Mouse (Mus musculus) midbrain, postnatal 0 days (tissue): Measurements from ENCODE around the gene Ccdc6. TPM values are rescaled to one million over a fixed set of nuclear protein-coding genes. Genes with fewer than 3 reads are reported as not detected.

Experiments
- ATAC-seq: fragments of 200-750 bp; cut with Nextera tagmentation; 2 replicates; pipeline ENCODE4 v1.8.0; 2017; ENCODE audit warnings: moderate number of reproducible peaks, mild to moderate bottlenecking, moderate TSS enrichment, moderate library complexity; ENCODE audit not compliant: low FRiP score
- DNase-seq: peaks from one replicate; pipeline ENCODE4 v3.0.0-alpha.2; 2015; ENCODE audit warnings: low spot score
- H3K27ac ChIP-seq: fragments of 300-500 bp; sonication (generic); 2 replicates; pipeline ENCODE4 v1.5.1; 2014; ENCODE audit warnings: low read depth, mild to moderate bottlenecking, low read length, mixed read lengths
- H3K27me3 ChIP-seq: fragments of 300-500 bp; sonication (generic); 2 replicates; pipeline ENCODE4 v1.6.1; 2014; ENCODE audit warnings: low read length, control low read depth, mixed read lengths; ENCODE audit not compliant: insufficient read depth
- H3K36me3 ChIP-seq: fragments of 300-500 bp; sonication (generic); 2 replicates; pipeline ENCODE4 v1.6.1; 2014; ENCODE audit warnings: low read length, control low read depth, mixed read lengths; ENCODE audit not compliant: insufficient read depth
- H3K4me1 ChIP-seq: fragments of 300-500 bp; sonication (generic); 2 replicates; pipeline ENCODE4 v1.6.1; 2014; ENCODE audit warnings: mild to moderate bottlenecking, control low read depth, antibody characterized with exemption, low read length, mixed read lengths; ENCODE audit not compliant: insufficient read depth
- H3K4me2 ChIP-seq: fragments of 300-500 bp; sonication (generic); 2 replicates; pipeline ENCODE4 v1.6.1; 2014; ENCODE audit warnings: low read depth, mild to moderate bottlenecking, low read length, mixed read lengths; ENCODE audit not compliant: poor library complexity, severe bottlenecking
- H3K4me3 ChIP-seq: fragments of 300-500 bp; sonication (generic); 2 replicates; pipeline ENCODE4 v1.5.1; 2014; ENCODE audit warnings: low read depth, mild to moderate bottlenecking, low read length, moderate library complexity
- H3K9ac ChIP-seq: fragments of 300-500 bp; sonication (generic); replicated peaks from 2 replicates; pipeline ENCODE4 v1.6.1; 2014; ENCODE audit warnings: mild to moderate bottlenecking, low read length, moderate library complexity, mixed read lengths; ENCODE audit not compliant: poor library complexity, severe bottlenecking
- H3K9me3 ChIP-seq: fragments of 300-500 bp; sonication (generic); 2 replicates; pipeline ENCODE4 v1.6.1; 2016; ENCODE audit warnings: low read length, control low read depth
- CTCF ChIP-seq: IDR thresholded peaks from 2 replicates; pipeline ENCODE4 v1.5.1; 2016; ENCODE audit warnings: antibody characterized with exemption, mild to moderate bottlenecking
- WGBS: fragments of 180-500 bp; shearing (Covaris S2); extraction: QIAGEN DNeasy Blood & Tissue Kit; methylation state at CpG from one replicate; pipeline ENCODE4 v1.1.7; 2014; 5-methylcytosine and 5-hydroxymethylcytosine counted together
- polyA plus RNA-seq: library from polyadenylated mRNA; unstranded; fragments of >200 nt; fragmentation: Nextera tagmentation; extraction: Ambion mirVana; gene quantifications from 2 replicates; pipeline ENCODE4 v1.2.1, GENCODE M21; 2015
- total RNA-seq: library from RNA; depleted of rRNA; stranded (reverse); fragments of >200 nt; gene quantifications from 2 replicates; pipeline ENCODE4 v1.2.3, GENCODE M21; 2014

Gene Ccdc6
- total and polyA plus RNA-seq, 2 experiments from 2014 or later = 28.0 to 43.7 TPM

DNA sequence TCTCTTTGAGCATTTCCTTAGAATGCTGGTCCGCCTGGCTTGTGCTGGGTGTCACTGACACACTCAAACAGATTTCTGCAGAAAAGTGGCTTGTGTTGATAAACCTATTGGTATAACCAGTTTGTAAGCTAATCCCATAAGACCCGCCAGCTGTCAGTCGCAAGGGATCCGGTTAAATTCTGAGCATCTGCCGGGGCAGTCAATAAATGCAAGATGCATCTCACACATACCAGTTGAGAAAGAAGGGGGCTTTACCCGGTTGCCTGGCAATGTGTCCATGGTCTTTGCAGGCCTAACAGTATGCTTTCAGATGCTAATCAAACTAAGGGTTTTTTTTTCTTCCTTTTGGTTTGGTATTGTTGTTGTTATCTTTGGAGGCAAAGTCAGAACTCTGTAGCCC lies 42.4 kb downstream of the Ccdc6 start:
- H3K27ac ChIP-seq = peak overlapping the region; percentile 0; the same call in 1 of the 2 replicates
- peaks cover 6% of the 10 kb centered on the region; the same call in 1 of the 2 replicates for H3K4me1 ChIP-seq
- ATAC-seq = no peak
- peaks cover 7% of the 10 kb centered on the region; the same call in 1 of the 2 replicates for H3K36me3 ChIP-seq
- WGBS = 18% methylated on average over 6 of the region's 6 CpGs
- TF ChIP-seq CTCF = no peak
- peak overlapping the region; percentile 12; the same call in 1 of the 2 replicates for H3K4me2 ChIP-seq
- H3K9me3 ChIP-seq = no peaks in the 10 kb centered on the region
- H3K9ac ChIP-seq = no peak overlapping the region
- no peaks in the 10 kb centered on the region for H3K27me3 ChIP-seq
- no peak overlapping the region for H3K4me3 ChIP-seq
- no peak for DNase-seq

DNA sequence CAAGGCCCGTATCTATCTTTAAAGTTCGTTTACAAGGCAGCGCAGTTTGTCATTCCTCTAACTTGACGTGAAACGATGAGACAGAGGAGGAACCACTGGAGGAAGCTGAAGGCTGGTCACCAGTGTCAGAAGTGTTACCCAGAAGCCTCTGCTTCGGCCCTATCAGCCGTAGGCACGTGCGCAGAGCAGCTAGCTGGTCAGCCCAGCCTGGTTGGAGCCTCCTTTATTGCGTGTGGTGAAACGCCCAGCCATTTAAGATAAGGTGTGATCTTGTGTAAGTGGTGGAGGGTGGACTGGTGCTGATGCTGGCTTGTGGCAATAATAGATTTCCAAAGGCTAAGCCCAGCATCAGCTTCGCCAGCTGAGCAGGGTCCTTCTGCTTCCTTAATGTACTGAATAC lies 43.5 kb downstream of the Ccdc6 start:
- Histone ChIP-seq H3K4me3 (no peak overlapping the region), H3K36me3 (peaks cover 11% of the 10 kb centered on the region; the same call in 1 of the 2 replicates), H3K27ac (no peak overlapping the region), H3K4me1 (peaks cover 6% of the 10 kb centered on the region; the same call in 1 of the 2 replicates), H3K27me3 (no peaks in the 10 kb centered on the region), H3K9ac (no peak overlapping the region), H3K9me3 (no peaks in the 10 kb centered on the region), H3K4me2 (no peak overlapping the region)
- TF ChIP-seq CTCF = no peak
- DNase-seq (no peak), ATAC-seq (no peak)
- 92% methylated on average over 12 of the region's 12 CpGs for WGBS

DNA sequence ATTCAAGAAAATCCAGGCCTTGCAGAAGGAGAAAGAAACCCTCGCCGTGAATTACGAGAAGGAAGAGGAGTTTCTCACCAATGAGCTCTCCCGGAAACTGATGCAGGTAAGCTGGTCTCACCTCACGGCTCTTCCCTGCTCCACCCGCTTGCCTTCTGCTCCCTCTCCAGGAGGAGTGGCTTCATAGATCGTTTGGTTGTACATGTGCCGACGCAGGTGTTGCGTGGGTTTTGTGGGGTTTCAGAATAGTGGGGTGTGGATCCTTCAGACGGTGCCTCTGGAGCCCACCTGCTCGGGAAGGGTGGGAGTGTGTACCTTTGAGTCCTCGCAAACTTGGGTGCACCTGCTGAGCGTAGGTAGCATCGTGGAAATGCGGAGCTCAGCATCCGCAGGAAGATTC lies 45.7 kb downstream of the Ccdc6 start:
- DNase-seq (no peak), ATAC-seq (no peak)
- Histone ChIP-seq H3K4me3 (no peak overlapping the region), H3K4me1 (peaks cover 6% of the 10 kb centered on the region; the same call in 1 of the 2 replicates), H3K9me3 (no peaks in the 10 kb centered on the region), H3K36me3 (peaks cover 13% of the 10 kb centered on the region; the same call in 1 of the 2 replicates), H3K27me3 (no peaks in the 10 kb centered on the region), H3K27ac (no peak overlapping the region), H3K4me2 (no peak overlapping the region), H3K9ac (no peak overlapping the region)
- WGBS = 97% methylated on average over 17 of the region's 17 CpGs
- TF ChIP-seq CTCF = no peak

DNA sequence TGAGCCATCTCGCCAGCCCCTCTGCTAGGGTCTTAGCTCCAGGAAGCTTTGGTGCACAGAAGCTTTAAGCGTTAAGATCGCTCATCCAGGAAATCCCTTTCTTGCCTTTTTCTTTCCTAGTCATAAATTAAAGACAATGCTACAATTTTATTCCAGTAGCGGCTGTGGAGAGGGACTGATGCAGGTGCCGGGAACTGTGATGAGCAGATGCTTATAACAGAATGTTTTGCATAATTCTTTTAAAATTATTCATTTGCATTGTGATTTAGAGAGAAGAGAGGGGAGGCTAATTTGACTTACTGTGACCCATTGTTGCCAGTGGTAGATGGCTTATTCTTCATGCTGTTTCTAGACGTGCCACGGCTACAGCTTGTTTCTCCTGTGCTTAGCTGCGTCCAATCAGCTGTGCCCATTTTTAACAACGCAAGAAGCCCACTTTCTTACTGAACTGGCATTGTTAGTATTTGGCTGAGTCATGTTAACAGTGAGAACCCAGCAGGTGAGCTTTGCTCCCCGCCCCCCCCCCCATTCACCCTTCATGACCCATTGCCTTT lies 47.2 kb downstream of the Ccdc6 start:
- Histone ChIP-seq H3K36me3 (peaks cover 13% of the 10 kb centered on the region; the same call in 1 of the 2 replicates), H3K4me2 (no peak overlapping the region), H3K27me3 (no peaks in the 10 kb centered on the region), H3K9me3 (no peaks in the 10 kb centered on the region), H3K4me3 (no peak overlapping the region), H3K27ac (no peak overlapping the region), H3K9ac (no peak overlapping the region), H3K4me1 (0 out of 2 replicates have a peak, but pooled peaks cover under 1% of the 10 kb centered on the region)
- no peak for ATAC-seq
- WGBS = 42% methylated on average over 10 of the region's 10 CpGs
- no peak for DNase-seq
- no peak for TF ChIP-seq CTCF

DNA sequence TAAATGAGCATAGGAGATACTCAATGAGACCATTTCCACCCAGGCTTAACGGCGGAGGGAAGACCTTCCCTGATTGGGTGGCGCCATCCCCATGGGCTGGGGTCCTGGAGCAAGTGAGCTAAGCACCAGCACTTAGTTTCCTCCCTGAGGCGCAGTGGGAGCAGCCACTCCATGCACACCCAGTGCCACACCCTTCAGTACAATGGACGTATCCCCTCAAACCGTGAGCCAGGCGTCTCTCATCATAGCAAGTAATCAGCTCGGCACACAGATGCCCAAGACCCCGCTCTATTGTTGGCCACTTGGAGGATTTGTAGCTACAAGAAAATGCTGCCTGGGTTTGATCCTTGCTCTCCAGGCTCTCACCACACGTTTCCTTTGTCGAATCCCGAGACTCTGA lies 49.0 kb downstream of the Ccdc6 start:
- ATAC-seq (no peak), DNase-seq (no peak)
- WGBS = 96% methylated on average over 12 of the region's 12 CpGs
- H3K4me2 ChIP-seq = no peak overlapping the region
- no peaks in the 10 kb centered on the region for H3K27me3 ChIP-seq
- H3K27ac ChIP-seq = no peak overlapping the region
- no peak for TF ChIP-seq CTCF
- no peak overlapping the region for H3K9ac ChIP-seq
- H3K4me1 ChIP-seq = no peaks in the 10 kb centered on the region
- H3K36me3 ChIP-seq = peaks cover 19% of the 10 kb centered on the region; the same call in 1 of the 2 replicates
- H3K4me3 ChIP-seq = no peak overlapping the region
- H3K9me3 ChIP-seq = no peaks in the 10 kb centered on the region

DNA sequence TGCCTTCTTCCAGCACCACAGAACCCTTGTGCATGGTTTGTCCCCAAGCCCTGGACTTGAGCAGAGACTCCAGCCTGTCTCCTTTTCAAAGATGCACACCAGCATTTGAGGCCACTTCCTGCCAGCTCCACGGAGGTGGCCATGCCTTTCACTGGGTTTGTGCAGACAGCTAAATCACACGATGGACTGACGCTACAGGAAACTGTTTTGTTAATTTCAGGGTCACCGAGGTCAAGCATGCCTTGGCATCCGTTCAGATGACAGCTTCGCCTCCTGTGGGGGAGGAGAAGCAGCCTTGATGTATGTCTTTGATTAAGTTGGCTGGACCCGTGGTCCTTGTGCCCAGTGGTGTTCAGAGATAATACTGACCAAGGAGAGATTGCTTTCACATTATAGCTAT lies 52.2 kb downstream of the Ccdc6 start:
- peaks cover 12% of the 10 kb centered on the region; the same call in 1 of the 2 replicates for H3K36me3 ChIP-seq
- H3K27ac ChIP-seq = no peak overlapping the region
- ATAC-seq = no peak
- H3K9ac ChIP-seq = no peak overlapping the region
- no peak for TF ChIP-seq CTCF
- peak; percentile 46 for DNase-seq
- H3K4me3 ChIP-seq = no peak overlapping the region
- WGBS = 47% methylated on average over 7 of the region's 7 CpGs
- H3K27me3 ChIP-seq = no peaks in the 10 kb centered on the region
- H3K4me2 ChIP-seq = no peak overlapping the region
- H3K9me3 ChIP-seq = no peaks in the 10 kb centered on the region
- H3K4me1 ChIP-seq = peaks cover 3% of the 10 kb centered on the region; the same call in 1 of the 2 replicates
